Mouse (Mus musculus): ENCODE data around the gene Lat2. TPM values are rescaled to one million over a fixed set of nuclear protein-coding genes. Genes with fewer than 3 reads are reported as not detected.
A peak's percentile ranks its signal among the peaks of the same experiment; 100 is the strongest.

The Lat2 gene
- total RNA-seq, 2 experiments from 2014 or later = 2.8 to 4.5 TPM

DNA sequence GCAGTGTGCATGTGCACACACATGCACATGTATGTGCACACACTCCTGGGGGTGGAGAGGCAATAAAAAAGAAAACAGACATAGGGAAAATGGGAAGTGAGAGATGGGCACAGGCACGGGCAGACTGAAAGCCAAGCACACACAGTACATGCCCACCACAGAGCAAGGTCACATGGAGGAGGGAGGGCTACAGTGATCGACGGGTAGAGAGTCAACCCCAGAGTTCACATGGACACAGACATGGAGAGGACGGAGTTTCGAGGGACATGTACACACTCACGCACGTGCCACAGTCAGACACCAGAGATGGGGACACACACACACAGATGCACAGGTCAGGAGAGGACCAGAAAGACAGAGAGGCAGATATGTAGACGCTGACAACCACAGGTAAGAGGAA lies 555 bp upstream of the Lat2 start:
- no peak for DNase-seq
- intact Hi-C loops (cut with DNase I) = no loop called here

DNA sequence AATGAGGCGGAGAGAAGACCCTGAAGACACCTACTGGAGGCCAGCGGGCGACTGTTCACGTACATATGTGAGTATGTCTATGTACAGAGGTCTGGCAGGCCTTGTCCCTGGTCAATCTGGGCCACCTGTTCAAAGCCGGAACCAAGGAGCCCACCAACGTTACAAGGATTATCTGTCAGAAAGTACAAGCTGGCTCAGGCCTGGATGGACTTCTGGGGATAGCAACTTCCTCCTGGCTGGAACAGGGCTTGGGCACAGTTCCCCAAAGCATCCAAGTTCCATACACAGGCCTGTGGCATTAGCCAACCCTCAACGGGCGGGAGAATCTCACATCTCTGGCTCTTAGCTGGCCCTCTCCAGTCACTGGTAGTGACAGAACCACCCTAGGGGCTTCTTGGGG lies 529 bp downstream of the Lat2 start:
- DNase-seq = no peak
- intact Hi-C loops (cut with DNase I) = no loop called here

DNA sequence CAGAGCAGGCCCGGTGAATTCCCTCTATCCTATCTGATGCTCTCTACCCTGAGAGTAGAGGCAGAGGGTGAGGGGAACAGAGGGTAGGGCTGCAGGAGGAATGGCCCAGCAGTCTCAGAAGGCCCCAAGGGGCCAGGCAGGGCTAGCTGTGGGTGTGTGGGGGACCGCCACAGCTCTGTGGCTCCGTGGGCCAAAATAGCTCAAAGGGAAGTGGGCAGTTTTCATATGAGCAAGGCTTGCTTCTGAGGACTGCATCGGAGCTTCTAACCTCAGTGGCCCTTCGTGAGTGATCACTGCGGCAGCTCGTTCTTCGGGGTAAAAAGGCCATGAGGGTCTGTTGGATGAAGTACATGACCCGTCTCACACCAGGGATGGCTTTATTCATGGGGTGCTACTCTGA lies 1.1 kb downstream of the Lat2 start:
- intact Hi-C loops (cut with DNase I) = no loop called here
- DNase-seq = no peak

DNA sequence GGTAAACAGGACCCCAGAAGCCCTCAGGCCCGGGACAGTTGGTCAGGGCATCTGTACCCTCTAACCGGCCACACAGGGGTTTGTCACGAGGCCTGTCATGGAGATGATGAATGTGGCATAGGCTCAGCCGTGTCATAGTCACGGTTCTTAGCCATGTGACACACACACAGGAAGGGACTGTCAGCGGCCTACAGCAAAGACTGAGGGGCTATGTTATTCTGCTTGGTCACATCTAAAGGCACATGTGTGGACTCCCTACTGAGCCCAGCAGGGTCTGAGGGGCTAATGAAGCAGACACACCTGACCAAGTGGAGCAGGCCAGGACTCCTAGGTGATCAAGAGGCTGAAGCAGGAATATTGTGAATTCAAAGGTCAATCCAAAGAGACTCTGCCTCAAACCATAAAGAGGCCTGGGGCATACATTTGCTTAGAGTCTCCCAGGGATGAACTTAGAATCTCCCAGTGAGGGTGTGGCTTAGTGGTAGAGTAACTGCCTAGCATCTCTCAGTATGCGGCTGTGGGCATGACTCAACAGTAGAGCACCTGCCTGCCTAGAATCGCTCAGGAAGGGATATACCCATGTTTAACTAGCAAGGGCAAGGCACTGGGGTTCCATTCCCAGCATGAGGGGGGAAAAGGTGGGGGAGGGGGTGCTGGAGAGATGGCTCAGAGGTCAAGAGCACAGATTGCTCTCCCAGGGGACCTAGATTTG lies 2.9 kb downstream of the Lat2 start:
- intact Hi-C loops (cut with DNase I) = no loop called here
- no peak for DNase-seq

DNA sequence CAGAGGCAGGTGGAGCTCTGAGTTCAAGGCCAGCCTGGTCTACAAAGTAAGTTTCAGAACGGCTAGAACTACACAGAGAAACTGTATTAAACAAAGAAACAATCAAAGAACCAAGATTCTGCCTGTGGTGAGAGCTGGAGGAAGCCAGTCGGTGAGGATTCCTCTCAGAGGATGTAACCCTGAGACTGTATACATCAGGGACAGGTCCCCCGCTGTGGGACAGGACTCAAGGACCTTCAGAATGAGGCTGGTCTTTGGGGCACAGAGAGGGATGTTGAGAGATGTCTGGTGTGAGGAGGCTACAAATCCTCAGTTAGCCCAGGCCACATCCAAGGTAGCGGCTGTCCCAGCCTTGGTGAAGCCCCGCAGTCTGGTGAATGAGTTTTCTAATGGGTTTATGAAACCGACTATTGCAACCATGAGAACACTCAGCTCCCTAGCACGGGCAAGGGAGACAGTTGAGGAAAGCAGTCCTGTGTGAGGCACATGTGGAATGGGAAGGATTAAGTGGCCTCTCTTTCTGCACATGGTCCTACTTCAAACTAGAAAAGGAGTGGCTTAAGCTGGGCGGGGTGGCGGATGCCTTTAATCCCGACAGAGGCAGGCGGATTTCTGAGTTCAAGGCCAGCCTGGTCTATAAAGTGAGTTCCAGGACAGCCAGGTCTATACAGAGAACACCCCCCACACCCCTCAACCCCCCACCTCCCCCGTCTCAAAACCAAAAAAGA lies 4.7 kb downstream of the Lat2 start:
- intact Hi-C loops (cut with DNase I) = no loop called here
- no peak for DNase-seq

DNA sequence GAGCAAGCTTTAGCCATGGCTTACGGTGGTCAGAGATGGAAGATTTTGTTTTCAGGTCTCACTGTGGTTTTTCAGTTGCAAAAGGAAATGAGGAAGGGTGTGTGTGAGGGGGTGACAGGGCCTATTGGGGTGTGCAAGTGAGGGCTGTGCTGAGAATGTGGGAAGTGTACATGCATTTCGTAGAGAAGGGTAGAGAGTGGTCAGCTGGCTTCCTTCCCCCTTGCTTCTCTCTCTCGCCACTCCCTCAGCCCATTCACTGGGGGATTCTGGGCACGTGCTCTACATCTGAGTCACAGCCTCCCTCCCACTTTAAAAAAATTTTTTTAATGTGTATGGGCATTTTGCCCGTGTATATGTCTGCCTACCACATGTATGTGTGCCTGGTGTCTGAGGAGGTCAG lies 7.7 kb downstream of the Lat2 start:
- intact Hi-C loops (cut with DNase I) = no loop called here
- DNase-seq = peak; percentile 40 to 42

DNA sequence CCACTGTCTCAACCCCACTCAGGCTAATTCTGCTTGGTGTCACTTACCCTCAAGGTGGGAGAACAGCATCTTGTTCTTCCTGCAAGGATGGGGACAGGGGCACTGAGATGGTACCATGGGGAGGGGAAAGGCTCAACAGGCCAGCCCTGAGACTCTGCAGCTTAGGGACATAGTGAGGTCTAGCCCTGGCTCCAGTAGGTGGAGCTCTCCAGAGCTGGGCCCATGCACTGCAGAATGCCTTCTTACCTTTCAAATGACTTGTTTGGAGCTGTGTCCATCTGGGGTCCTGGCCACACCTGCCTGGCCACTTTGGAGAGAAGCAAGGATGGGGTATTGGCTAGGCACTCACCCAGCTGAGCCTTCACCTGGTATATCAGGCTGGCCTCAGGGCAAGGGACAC lies 8.5 kb downstream of the Lat2 start:
- no peak for DNase-seq
- intact Hi-C loops (cut with DNase I) = no loop called here

DNA sequence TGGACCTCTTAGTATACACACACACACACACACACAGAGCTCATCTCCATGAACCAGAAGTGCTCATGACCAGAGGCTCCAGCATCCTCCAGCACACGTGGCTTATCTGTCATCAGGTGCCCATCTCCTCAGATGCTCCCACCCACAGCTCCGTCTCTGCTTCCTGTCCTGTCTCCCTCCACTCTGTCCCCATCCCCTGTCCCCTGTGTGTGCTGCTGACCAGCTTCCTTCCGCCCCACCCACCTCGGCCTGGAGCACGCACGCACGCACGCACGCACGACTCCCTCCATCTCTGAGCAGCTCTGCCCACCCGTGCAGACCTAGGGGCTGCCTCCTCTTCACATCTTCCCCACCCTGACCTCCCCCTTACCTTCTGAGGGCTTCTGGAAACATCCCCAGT lies 10.4 kb downstream of the Lat2 start:
- intact Hi-C loops (cut with DNase I) = no loop called here
- no peak for DNase-seq

DNA sequence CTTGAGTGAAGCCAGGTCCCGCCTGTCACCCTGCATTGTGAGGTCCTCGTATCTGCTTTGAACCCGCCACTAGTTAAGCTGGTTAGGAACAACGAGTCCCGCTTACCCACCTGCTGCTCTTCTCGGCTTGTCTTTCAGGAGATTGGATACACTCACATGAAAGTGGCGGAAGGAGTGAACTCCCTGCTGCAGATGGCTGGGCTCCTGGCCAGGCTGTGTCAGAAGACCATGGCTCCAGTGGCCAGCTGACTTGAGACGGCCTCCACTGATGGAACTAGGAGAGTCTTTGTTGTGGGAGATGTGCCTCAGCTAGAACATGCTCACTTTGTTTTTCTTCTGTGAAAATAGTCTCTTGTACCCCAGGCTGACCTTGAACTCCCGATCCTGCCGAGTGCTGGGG lies 17.1 kb downstream of the Lat2 start:
- peak; percentile 60 to 61 for DNase-seq
- intact Hi-C loops (cut with DNase I) = no loop called here

DNA sequence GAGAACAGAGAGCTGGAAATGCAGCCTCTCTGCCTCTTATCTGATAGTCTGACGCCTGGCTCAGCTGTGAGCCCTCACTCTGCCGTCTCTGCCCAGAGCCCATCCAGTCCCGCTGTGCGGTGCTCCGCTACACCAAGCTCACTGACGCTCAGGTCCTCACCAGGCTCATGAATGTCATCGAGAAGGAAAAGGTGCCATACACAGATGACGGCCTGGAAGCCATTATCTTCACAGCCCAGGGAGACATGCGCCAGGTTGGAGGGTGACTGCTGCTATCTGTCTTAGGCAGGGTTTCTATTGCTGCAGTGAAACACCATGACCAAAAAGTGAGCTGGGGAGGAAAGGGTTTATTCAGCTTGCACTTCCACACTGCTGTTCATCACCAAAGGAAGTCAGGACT lies 21.7 kb downstream of the Lat2 start:
- intact Hi-C loops (cut with DNase I) = loop anchor here (5.0 kb wide), 1 partner anchor 114 kb away; no protein-coding TSS in a partner anchor
- DNase-seq = no peak

DNA sequence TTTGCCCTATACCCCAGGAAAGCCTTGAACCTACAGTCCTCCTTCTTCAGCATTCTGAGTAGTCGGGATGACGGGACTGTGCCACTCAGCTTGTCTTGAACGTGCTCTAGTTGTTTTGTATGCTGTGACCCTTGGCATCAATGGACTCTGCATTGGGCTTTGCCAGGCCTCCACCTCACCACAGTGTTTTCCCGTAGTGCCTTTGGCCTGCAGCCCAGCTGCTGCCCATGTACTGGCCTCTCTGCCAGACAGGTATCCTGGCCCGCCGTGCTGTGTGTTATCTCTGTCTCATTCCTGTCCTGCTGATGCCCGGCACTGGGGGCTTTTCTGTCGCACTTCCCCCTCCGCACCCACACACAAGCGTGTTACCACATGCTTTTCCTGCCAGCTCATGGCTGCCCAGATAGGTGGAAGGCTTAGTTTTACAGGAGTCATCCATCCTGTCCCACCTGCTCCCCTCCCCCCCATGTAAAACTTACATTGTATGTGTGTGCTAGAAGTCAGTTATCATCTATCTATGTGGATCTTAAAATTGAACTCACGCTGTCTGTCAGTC lies 22.7 kb downstream of the Lat2 start:
- DNase-seq = peak; percentile 66 to 78
- intact Hi-C loops (cut with DNase I) = loop anchor here (5.0 kb wide), 1 partner anchor 115 kb away; no protein-coding TSS in a partner anchor

DNA sequence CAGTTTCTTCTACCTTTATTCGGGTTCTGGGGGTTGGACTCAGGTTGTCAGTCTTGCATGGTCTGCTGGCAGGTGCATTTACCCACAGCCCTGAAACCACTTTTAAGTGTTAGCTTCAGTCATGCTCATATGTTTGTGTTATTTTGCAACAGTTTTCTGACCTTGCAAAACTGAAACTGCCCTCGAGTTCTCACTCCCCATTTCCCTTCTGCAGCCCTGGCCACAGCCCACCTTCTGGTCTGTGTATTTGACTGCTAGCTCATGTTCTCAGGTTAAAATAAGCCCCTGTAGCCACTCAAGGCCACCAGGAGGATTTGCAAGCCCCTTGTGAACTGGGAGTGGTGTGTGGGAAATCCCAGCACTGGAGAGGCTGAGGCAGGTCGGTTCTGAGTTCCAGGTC lies 24.9 kb downstream of the Lat2 start:
- no peak for DNase-seq
- intact Hi-C loops (cut with DNase I) = loop anchor here (5.0 kb wide), 1 partner anchor 117 kb away; no protein-coding TSS in a partner anchor

DNA sequence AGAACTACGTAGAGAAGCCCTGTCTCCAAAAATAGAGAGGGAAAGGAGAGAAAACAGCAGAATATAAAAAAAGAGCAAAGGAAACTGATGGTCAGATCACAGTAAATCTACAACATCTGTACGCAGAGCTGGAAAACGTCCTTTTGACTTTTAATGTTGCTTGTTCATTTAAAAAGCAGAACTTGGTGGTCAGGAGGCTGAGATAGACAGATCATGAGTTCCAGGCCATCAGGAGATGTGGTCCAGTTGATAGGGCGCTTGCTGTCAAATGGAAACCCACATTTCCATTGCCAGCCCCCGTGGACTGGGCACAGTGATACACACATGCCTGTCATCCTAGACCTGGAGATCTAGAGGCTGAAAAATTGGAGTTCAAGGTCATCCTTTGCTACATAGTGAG lies 30.0 kb downstream of the Lat2 start:
- intact Hi-C loops (cut with DNase I) = loop anchor here (5.0 kb wide), 1 partner anchor 42 kb away; no protein-coding TSS in a partner anchor
- DNase-seq = no peak

DNA sequence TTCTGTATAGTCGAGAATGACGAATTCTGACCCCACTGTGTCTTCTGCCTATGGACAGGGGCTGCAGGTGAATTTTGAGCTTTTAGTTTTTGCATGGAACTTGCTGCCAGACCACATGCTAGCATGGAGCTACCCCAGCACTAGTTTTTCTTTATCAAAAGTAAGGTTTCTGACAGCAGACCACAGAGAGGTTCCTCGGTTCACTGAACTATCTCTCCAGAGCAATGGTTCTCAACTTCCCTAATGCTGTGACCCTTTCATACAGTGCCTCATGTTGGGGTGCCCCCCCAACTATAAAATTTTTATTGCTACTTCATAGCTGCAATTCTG lies 31.0 kb downstream of the Lat2 start:
- no peak for DNase-seq
- intact Hi-C loops (cut with DNase I) = loop anchor here (5.0 kb wide), 1 partner anchor 42 kb away; no protein-coding TSS in a partner anchor

DNA sequence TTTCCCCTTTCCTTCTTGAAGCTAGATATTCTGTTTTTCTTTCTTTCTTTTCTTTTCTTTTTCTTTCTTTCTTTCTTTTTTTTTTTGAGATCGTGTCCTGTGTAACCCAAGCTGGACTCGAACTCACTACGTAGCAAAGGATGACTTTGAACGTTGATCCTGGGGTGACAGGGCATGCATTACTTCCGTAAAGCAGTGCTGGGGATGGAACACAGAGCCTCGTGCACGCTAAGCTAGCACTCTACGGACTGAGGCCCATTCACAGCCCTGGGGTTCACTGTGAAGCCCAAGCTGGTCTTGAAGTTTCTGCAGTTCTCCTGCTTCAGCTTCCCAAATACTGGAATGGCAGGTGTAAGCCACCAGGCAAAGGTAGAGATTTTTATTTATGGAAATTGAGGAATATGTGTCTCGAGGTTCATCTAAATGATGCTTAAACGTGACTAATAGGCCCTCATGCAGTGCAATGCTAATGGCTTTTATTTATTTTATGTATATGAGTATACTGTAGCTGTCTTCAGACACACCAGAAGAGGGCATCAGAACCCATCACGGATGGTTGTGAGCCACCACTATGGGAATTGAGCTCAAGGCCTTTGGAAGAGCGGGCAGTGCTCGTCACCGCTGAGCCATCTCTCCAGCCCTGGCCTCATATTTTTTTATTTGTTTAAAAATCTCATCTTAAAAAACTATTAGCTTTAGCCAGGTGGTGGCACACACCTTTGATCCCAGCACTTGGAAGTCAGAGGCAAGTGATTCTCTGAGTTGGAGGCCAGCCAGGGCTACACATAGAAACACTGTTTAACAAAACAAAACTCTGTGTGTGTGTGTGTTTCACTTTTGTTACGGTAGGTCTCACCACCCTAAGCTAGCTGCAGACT lies 31.6 kb downstream of the Lat2 start:
- DNase-seq = no peak
- intact Hi-C loops (cut with DNase I) = loop anchor here (5.0 kb wide), 1 partner anchor 41 kb away; no protein-coding TSS in a partner anchor

DNA sequence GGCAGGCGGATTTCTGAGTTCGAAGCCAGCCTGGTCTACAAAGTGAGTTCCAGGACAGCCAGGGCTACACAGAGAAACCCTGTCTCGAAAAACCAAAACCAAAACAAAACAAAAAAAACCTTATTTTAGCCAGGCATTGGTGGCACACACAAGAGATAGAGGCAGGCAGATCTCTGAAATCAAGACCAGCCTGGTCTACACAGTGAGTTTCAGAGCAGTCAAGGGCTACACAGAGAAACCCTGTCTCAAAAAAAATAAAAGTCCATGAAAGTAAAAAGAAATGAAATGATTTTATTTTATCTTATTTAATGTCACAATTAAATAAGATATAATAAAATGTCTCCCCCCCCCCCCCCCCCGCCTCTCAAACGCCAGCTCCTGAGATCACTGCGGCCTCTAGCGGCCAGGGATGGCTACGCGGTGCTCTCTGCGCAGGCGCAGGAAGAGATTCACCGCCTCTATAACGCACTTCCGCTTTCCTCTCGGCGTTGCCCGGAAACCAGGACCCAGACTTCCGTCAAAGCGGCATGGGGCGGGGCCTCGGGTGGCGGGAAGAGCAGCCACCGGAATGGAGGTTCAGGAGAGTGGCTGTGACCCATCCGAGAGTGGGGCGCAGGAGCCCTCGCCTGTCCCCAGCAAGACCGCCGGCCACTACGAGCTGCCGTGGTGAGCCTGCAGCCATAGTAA lies 32.5 kb downstream of the Lat2 start:
- intact Hi-C loops (cut with DNase I) = loop anchor here (1.0 to 5.0 kb wide), 2 partner anchors 40 to 82 kb away; no protein-coding TSS in a partner anchor
- peak; percentile 98 for DNase-seq

DNA sequence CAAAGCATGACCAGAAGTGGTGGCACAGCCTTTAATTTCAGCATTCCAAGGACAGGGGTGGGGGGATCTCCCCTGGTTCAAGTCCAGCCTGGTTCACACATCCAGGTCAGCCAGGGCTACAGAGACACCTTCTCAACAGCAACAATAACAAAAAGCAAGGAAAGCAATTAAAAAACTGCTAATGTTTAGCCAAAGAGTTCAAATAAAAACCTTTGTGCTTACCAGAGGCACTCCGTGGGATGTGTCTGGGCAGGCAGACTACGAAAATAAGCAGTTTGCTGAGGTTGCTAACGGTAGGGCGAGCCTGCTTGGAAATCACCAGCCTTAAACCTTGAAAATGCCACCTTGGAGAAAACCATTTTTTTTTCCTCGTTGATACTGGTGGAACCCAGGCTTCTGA lies 33.7 kb downstream of the Lat2 start, which contains the start of gene Rfc2:
TSS of gene Rfc2 (plus strand) at position 221 of the 400 bp plus-strand sequence.
- intact Hi-C loops (cut with DNase I) = loop anchor here (2.0 to 5.0 kb wide), 2 partner anchors 39 to 74 kb away; no protein-coding TSS in a partner anchor

DNA sequence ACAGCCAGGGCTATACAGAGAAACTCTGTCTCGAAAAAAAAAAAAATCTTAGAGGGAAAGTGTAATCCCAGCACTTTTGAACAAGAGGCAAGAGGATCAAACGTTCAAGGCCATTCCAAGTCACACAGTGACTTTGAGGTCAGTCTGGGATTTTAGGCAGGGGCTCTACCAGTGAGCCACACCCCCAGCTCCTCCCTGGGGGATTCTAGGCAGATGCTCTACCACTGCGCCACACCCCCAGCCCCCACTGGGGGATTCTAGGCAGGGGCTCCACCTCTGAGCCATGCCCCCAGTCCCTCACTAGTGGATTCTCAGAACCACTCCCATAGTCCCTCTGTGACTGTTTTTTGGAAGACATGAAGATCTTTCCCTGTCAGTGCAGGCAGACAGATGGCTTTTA lies 35.7 kb downstream of the Lat2 start:
- intact Hi-C loops (cut with DNase I) = no loop called here
- DNase-seq = no peak

More for the DNA sequence above, 33.7 kb downstream of the Lat2 start, which contains the start of gene Rfc2:
- no peak for DNase-seq

DNA sequence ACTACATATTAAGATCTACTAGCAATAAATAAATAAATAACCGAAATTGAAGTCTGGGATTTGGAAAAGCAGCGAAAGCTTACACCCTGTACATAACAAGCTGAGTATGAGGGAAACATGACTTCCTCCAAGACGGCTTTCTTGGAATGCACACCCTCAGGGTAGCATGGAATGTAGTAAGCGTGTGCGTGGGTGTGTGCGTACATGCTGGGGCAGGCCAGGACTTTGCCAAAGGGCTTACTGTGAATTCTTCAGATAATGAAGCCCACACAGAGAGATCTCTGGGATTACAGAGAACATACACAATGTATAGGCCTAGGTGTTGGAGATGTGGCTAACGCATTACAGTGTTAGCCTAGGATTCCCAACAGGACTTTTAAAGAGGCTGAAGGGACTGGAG lies 37.3 kb downstream of the Lat2 start:
- intact Hi-C loops (cut with DNase I) = no loop called here
- no peak for DNase-seq

Measured in heart, postnatal 10 days (tissue).